Mouse (Mus musculus) neural tube, embryonic 14.5 days (tissue): ENCODE measurements at regions not wholly inside any gene's neighbourhood (a gene's known extent, or its start where the extent isn't known, plus 50 kb on each side); places are given as distances from the start of the nearest gene placed in this dataset.

Experiments used
- ATAC-seq: fragments of 200-750 bp; cut with Nextera tagmentation; 2 replicates; pipeline ENCODE4 v1.8.0; 2017; ENCODE audit warnings: low read depth, mild to moderate bottlenecking, moderate TSS enrichment, moderate library complexity
- H3K27ac ChIP-seq: fragments of 300-500 bp; sonication (generic); 2 replicates; pipeline ENCODE4 v1.5.1; 2014; ENCODE audit warnings: low read depth, mild to moderate bottlenecking, control low read depth, low read length, moderate library complexity, mixed read lengths
- H3K27me3 ChIP-seq: fragments of 300-500 bp; sonication (generic); 2 replicates; pipeline ENCODE4 v1.6.1; 2014; ENCODE audit warnings: low read length; ENCODE audit not compliant: control insufficient read depth, insufficient read depth
- H3K36me3 ChIP-seq: fragments of 300-500 bp; sonication (generic); 2 replicates; pipeline ENCODE4 v1.6.1; 2014; ENCODE audit warnings: low read length, mixed read lengths; ENCODE audit not compliant: control insufficient read depth, insufficient read depth
- H3K4me1 ChIP-seq: fragments of 300-500 bp; sonication (generic); 2 replicates; pipeline ENCODE4 v1.6.1; 2014; ENCODE audit warnings: low read length; ENCODE audit not compliant: control insufficient read depth, insufficient read depth
- H3K4me2 ChIP-seq: fragments of 300-500 bp; sonication (generic); 2 replicates; pipeline ENCODE4 v1.6.1; 2014; ENCODE audit warnings: mild to moderate bottlenecking, low read depth, low read length, control low read depth
- H3K4me3 ChIP-seq: fragments of 300-500 bp; sonication (generic); 2 replicates; pipeline ENCODE4 v1.5.1; 2014; ENCODE audit warnings: low read depth, low read length, control low read depth, mixed read lengths
- H3K9ac ChIP-seq: fragments of 300-500 bp; sonication (generic); replicated peaks from 2 replicates; pipeline ENCODE4 v1.6.1; 2014; ENCODE audit warnings: low read depth, mild to moderate bottlenecking, control low read depth, low read length, mixed read lengths
- H3K9me3 ChIP-seq: fragments of 300-500 bp; sonication (generic); 2 replicates; pipeline ENCODE4 v1.6.1; 2016; ENCODE audit warnings: low read length; ENCODE audit not compliant: control insufficient read depth
- WGBS: fragments of 180-500 bp; shearing (Covaris S2); extraction: QIAGEN DNeasy Blood & Tissue Kit; methylation state at CpG from one replicate; pipeline ENCODE4 v1.1.7; 2014; 5-methylcytosine and 5-hydroxymethylcytosine counted together

DNA sequence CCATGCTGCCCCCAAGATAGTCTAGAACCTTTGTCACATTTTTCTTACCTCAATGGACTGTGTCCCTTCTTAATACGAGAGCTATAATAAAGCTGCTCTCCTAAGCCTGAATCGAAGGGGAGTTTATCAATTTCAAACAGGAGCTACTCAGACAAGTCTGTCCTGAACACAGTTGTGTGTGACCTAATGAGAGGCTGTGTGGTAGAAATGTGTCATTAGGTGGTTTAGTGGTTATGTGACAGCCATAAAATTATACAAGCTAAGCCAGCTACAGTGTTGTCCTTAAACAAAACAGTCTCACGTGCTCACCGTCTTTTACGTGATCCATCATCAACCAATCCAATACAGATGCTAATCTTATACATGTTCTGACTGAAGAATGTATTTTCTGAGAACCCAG lies 114.5 kb upstream of the Jun start:
- no peak overlapping the region for H3K4me3 ChIP-seq
- no peak overlapping the region for H3K9ac ChIP-seq
- H3K27me3 ChIP-seq, result no peaks in the 10 kb centered on the region
- H3K27ac ChIP-seq, result no peak overlapping the region
- ATAC-seq, result no peak
- WGBS, result 80% methylated on average over 5 of the region's 5 CpGs
- no peaks in the 10 kb centered on the region for H3K9me3 ChIP-seq
- no peaks in the 10 kb centered on the region for H3K36me3 ChIP-seq
- no peak overlapping the region for H3K4me2 ChIP-seq
- H3K4me1 ChIP-seq, result peaks cover under 1% of the 10 kb centered on the region; the same call in 1 of the 2 replicates

DNA sequence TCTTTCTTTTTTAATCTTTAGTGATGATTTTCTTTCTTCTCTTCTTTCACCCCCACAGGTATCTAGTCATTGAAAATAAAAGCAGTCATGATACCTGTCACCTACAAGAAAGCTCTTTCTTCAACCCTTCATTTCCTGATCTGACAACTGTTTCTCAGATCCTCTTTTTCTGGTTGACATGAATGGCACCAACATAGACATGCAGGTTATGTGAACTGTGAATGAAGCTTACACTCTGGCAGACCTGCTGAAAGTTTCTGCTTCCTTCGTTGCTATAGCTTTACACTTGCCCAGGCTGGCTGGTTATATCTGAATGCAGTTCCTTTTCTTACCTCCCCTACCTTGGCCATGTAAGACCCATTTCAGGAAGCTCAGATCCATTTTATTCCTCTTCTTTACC lies 115.2 kb upstream of the Jun start:
- Histone ChIP-seq H3K27me3 (no peaks in the 10 kb centered on the region), H3K4me3 (no peak overlapping the region), H3K27ac (no peak overlapping the region), H3K36me3 (no peaks in the 10 kb centered on the region), H3K9me3 (no peaks in the 10 kb centered on the region), H3K4me1 (no peaks in the 10 kb centered on the region), H3K4me2 (no peak overlapping the region), H3K9ac (no peak overlapping the region)
- WGBS, result 88% methylated on average over 1 of the region's 1 CpGs
- no peak for ATAC-seq

DNA sequence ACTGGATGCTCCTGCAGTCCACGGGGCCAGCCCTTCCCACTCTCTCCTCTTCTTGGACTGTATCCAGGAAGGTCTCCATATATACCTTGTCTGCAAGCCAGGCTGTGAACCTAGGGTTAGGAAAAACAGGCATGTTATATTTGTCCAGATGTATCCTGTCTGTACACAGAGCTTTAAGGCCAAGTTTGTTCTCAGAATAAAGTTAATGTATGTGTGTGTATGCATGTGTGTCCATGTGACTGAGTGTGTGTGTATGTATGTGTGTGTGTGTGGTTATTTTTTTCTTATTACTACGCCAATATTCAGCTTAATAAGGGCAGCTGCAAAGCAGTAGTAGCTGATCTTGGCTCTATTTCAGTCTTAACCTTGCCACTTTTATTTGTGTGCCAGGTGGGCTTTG lies 117.7 kb upstream of the Jun start:
- Histone ChIP-seq H3K36me3 (no peaks in the 10 kb centered on the region), H3K4me3 (no peak overlapping the region), H3K9me3 (no peaks in the 10 kb centered on the region), H3K4me1 (no peaks in the 10 kb centered on the region), H3K9ac (no peak overlapping the region), H3K27me3 (no peaks in the 10 kb centered on the region), H3K4me2 (no peak overlapping the region), H3K27ac (no peak overlapping the region)
- 79% methylated on average over 2 of the region's 2 CpGs for WGBS
- ATAC-seq, result no peak

DNA sequence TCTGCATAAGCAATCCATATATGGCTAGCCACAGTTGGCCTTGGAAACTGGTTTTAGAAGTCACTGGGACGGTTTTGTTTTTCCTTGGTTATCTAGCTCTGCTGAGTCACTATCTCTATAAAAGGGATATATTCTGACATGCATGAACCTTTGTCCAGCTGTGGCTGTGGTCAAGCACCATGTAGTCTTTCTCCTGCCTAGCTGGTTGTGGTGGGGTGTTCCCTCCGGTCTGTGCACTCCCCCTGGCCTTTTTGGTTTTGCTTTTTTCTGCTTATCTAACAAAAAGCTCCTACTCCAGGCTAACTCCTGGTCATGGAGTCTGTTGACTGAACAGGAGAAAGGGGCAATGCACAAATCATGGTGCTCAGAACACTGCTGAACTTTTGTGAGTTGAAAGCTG lies 125.7 kb upstream of the Jun start:
- no peaks in the 10 kb centered on the region for H3K9me3 ChIP-seq
- H3K4me1 ChIP-seq, result no peaks in the 10 kb centered on the region
- no peak overlapping the region for H3K4me3 ChIP-seq
- WGBS, result 83% methylated on average over 2 of the region's 2 CpGs
- no peaks in the 10 kb centered on the region for H3K36me3 ChIP-seq
- H3K9ac ChIP-seq, result no peak overlapping the region
- no peak overlapping the region for H3K4me2 ChIP-seq
- ATAC-seq, result no peak
- no peak overlapping the region for H3K27ac ChIP-seq
- no peaks in the 10 kb centered on the region for H3K27me3 ChIP-seq

DNA sequence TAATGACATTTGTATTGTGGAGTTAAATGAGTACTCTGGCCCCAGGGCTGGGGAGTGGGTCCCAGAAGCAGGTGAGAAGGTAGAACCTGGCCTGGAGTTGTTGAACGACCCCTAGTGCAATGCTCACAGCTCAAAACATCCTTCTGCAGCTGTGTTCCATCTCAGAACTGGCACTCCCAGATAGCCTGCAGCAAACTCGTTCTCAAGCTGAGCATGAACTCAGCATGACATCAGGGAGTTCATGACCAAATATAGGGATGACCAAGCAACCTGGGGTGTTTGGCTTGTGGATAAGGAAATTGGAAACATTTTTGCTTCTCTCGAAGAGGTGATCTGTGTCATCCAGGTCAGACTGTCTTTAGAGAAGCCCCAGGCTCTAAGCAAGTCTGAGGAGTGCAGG lies 126.4 kb upstream of the Jun start:
- Histone ChIP-seq H3K4me2 (no peak overlapping the region), H3K9me3 (no peaks in the 10 kb centered on the region), H3K27ac (no peak overlapping the region), H3K4me1 (no peaks in the 10 kb centered on the region), H3K4me3 (no peak overlapping the region), H3K36me3 (no peaks in the 10 kb centered on the region), H3K9ac (no peak overlapping the region), H3K27me3 (no peaks in the 10 kb centered on the region)
- 83% methylated on average over 3 of the region's 3 CpGs for WGBS
- no peak for ATAC-seq

DNA sequence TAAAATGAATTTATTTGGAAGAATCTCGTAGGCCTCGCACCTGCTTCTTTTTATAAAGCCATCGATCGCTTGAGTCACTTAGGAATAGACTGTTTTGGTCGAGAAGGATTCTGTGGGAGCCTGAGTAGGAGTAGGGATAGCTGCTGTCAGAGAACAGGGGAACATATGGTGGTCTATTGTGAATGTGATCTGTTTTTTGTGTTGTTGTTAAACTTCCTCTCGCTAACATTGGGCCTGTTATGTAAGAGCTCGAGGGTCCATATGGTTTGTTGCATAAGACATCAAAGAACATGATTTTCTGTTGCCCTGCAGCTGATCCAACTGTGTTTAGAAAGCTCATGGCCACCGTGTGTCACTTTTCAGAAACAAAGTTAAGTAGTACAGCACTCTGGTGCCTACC lies 126.9 kb upstream of the Jun start:
- Histone ChIP-seq H3K27ac (no peak overlapping the region), H3K27me3 (no peaks in the 10 kb centered on the region), H3K9ac (no peak overlapping the region), H3K4me1 (no peaks in the 10 kb centered on the region), H3K4me3 (no peak overlapping the region), H3K36me3 (no peaks in the 10 kb centered on the region), H3K4me2 (no peak overlapping the region), H3K9me3 (no peaks in the 10 kb centered on the region)
- ATAC-seq, result no peak
- 72% methylated on average over 8 of the region's 8 CpGs for WGBS

DNA sequence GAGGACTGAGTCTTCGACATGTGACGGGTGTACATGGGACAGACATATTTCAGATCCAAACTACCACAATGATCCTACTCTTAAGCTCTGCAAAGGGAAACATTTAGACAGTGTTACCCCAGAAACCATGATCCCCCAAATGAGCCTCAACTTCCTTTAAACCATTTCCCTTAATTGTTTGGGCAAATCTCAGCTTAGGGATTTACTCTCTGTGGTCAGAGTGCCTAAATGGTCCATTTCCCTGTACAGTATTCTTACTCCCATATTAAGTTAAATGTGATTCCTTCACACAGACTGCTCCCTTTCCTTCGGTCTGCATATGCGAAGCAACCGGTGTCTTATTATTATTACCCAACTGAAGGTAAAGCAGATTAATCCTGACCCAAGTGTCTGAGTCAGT lies 128.4 kb upstream of the Jun start:
- 98% methylated on average over 5 of the region's 5 CpGs for WGBS
- H3K9me3 ChIP-seq, result no peaks in the 10 kb centered on the region
- no peak for ATAC-seq

DNA sequence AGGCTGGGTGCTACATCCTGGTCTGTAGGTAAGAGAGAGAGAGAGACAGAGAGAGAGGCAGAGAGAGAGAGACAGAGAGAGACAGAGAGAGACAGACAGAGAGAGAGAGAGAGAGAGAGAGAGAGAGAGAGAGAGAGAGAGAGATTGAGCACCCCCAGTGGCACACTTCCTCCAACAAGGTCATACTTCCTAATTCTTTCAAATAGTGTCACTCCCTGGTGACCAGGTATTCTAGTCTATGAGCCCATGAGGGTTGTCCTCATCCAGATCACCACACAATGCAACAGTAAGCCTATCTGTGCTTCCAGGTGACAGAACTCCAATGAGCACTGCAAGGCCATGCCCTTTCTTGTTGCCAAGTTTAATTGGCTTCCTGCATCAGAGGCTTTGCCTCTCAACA lies 129.0 kb upstream of the Jun start:
- no peak for ATAC-seq
- Histone ChIP-seq H3K9ac (no peak overlapping the region), H3K9me3 (no peaks in the 10 kb centered on the region), H3K4me3 (no peak overlapping the region), H3K27ac (no peak overlapping the region), H3K4me1 (no peaks in the 10 kb centered on the region), H3K27me3 (no peaks in the 10 kb centered on the region), H3K36me3 (no peaks in the 10 kb centered on the region), H3K4me2 (no peak overlapping the region)

More for the DNA sequence above, 128.4 kb upstream of the Jun start:
- Histone ChIP-seq H3K27ac (no peak overlapping the region), H3K4me2 (no peak overlapping the region), H3K36me3 (no peaks in the 10 kb centered on the region), H3K4me1 (no peaks in the 10 kb centered on the region), H3K4me3 (no peak overlapping the region), H3K9ac (no peak overlapping the region), H3K27me3 (no peaks in the 10 kb centered on the region)

DNA sequence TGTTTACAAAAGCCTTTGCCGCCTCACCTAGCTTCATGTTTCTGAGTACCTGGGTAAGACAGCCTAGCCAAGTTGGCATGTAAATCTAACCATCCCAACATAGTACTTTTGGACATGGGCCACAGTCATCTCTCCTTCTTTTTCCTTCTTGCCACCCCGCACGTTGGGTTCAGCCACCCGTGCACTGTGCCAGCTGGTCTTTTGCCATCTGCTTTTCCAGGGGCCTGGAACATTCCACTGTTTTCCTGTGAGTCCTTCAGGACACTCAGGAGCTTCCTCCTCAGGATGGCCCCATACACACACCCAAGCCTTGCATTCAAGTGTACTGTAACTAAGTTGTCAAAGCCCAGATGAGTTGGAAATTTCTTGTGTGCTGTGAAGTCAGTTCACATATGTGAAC lies 132.2 kb upstream of the Jun start:
- Histone ChIP-seq H3K36me3 (no peaks in the 10 kb centered on the region), H3K9me3 (no peaks in the 10 kb centered on the region), H3K27me3 (no peaks in the 10 kb centered on the region), H3K9ac (no peak overlapping the region), H3K4me3 (no peak overlapping the region), H3K4me1 (no peaks in the 10 kb centered on the region), H3K4me2 (no peak overlapping the region), H3K27ac (no peak overlapping the region)
- no peak for ATAC-seq
- 94% methylated on average over 4 of the region's 4 CpGs for WGBS
